Mouse (Mus musculus): ENCODE measurements at regions not wholly inside any gene's neighbourhood (a gene's known extent, or its start where the extent isn't known, plus 50 kb on each side); places are given as distances from the start of the nearest gene placed in this dataset.

- no peak for DNase-seq (ENCODE audit: low spot score)
Observed at GRCm38 (mm10) chr13:32649982-32650381, 133.8 kb downstream of the Mylk4 start.

GRCm38 (mm10) chr13:32643030-32643750 is 140.6 kb downstream of the Mylk4 start:
- no peak for DNase-seq (ENCODE audit: low spot score)

- DNase-seq (ENCODE audit: low spot score): no peak
Observed at GRCm38 (mm10) chr13:32640941-32641340, 142.8 kb downstream of the Mylk4 start.

- DNase-seq (ENCODE audit: low spot score): no peak
Observed at GRCm38 (mm10) chr13:32630122-32630732, 153.5 kb downstream of the Mylk4 start.

GRCm38 (mm10) chr13:32613916-32614315 is 169.8 kb downstream of the Mylk4 start:
- no peak for DNase-seq (ENCODE audit: low spot score)

GRCm38 (mm10) chr13:32611551-32612295 is 172.0 kb downstream of the Mylk4 start:
- DNase-seq (ENCODE audit: low spot score): peak; percentile 7

GRCm38 (mm10) chr13:32610970-32611369 is 172.8 kb downstream of the Mylk4 start:
- DNase-seq (ENCODE audit: low spot score): no peak

- DNase-seq (ENCODE audit: low spot score): no peak
Observed at GRCm38 (mm10) chr13:32608413-32608812, 175.3 kb downstream of the Mylk4 start.

GRCm38 (mm10) chr13:32603925-32604590 is 179.7 kb downstream of the Mylk4 start:
- no peak for DNase-seq (ENCODE audit: low spot score)

- no peak for DNase-seq (ENCODE audit: low spot score)
Observed at GRCm38 (mm10) chr13:32601315-32601714, 182.4 kb downstream of the Mylk4 start.

- no peak for DNase-seq (ENCODE audit: low spot score)
Observed at GRCm38 (mm10) chr13:32593611-32594010, 190.1 kb downstream of the Mylk4 start.

- no peak for DNase-seq (ENCODE audit: low spot score)
Observed at GRCm38 (mm10) chr13:32593131-32593530, 190.6 kb downstream of the Mylk4 start.

GRCm38 (mm10) chr13:32581598-32581997 is 202.2 kb downstream of the Mylk4 start:
- DNase-seq (ENCODE audit: low spot score): no peak

GRCm38 (mm10) chr13:32567850-32568249 is 215.9 kb downstream of the Mylk4 start:
- no peak for DNase-seq (ENCODE audit: low spot score)

- no peak for DNase-seq (ENCODE audit: low spot score)
Observed at GRCm38 (mm10) chr13:32560666-32561065, 222.1 kb upstream of the Gmds start.

GRCm38 (mm10) chr13:32556396-32556795 is 217.9 kb upstream of the Gmds start:
- DNase-seq (ENCODE audit: low spot score): no peak

GRCm38 (mm10) chr13:32555064-32555463 is 216.5 kb upstream of the Gmds start:
- DNase-seq (ENCODE audit: low spot score): no peak

GRCm38 (mm10) chr13:32554601-32555000 is 216.1 kb upstream of the Gmds start:
- DNase-seq (ENCODE audit: low spot score): no peak

- DNase-seq (ENCODE audit: low spot score): no peak
Observed at GRCm38 (mm10) chr13:32553136-32553535, 214.6 kb upstream of the Gmds start.

GRCm38 (mm10) chr13:32550113-32550512 is 211.6 kb upstream of the Gmds start:
- no peak for DNase-seq (ENCODE audit: low spot score)

- no peak for DNase-seq (ENCODE audit: low spot score)
Observed at GRCm38 (mm10) chr13:32547126-32547525, 208.6 kb upstream of the Gmds start.

GRCm38 (mm10) chr13:32544986-32545740 is 206.6 kb upstream of the Gmds start:
- DNase-seq (ENCODE audit: low spot score): no peak
